Mouse (Mus musculus): ENCODE results near the gene Zp3.

Gene Zp3

DNA sequence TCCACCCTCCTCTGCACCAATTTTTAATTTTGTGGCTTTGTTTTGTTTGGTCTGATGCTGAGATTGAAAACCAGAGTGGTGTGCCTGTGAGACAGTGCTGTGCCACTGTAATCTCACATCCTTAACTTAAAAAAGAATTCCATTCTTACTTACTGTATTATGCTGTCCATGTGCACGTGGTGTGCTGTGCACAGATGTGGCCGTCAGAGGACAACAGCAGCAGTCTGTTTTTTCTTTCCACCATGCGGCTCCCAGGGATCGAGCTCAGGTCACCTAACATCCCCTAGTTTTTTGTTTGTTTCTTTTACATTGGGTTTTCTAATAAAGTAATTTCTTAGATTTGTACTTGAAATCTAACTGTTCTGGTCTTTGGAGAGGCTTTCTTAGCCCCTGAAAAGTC lies 24.6 kb downstream of the Zp3 start:
- no peak for DNase-seq

DNA sequence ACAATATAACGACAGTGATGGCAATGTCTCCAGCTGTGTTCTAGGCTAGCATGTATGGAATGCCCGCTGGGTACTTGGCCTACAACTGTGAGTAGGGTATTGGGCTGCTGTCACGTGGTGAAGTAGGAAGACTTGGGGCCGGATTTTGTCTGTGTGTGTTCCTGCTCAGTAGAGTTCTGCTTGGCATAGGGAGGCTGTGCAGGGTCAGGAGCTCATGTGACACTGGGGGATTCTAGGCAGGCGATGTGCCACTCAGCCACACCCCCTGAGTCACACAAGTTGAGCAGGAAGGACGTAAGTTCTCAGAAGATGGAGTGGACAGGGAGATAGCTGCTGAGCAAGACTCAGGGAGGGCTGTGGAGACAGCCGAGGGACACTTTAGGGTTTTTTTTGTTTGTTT lies 27.8 kb downstream of the Zp3 start:
- DNase-seq = no peak

DNA sequence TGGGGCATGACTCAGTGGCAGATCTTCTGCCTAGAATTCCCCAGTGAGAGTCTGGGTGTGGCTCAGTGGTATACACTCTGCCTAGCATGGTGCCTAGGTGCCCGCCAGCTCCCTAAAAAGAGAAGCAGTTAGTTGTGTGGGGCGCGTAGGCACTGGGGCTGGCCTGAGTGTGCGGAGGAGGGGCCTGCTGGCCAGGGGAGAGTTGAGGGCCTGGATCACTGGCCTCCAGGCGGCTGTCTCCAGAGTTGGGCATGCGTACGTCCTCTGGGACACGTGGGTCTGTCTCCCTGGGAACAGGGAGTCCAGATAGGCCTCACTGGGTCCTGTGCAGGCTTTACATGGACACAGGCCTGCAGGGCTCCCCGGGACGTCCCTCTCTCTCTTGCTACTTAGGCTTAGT lies 35.0 kb downstream of the Zp3 start:
- no peak for DNase-seq

DNA sequence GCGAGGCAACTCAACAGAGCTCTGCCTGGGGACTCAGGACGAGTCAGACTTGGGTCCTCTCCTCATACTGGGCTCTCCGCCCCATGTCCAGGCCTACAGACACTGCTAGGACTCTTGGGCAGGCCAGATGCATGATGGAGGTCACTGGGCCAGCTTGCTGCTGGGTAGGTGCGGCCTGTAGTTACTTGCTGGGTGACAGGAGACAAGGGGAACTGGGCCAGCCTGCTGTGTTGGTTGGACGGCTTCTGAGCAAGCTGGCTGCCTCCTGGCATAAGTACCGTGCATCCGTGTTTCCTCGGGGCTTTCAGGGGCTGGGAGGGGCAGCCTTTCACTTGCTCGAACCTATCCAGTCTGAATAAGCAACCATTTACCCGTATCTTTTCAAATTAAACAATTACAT lies 35.7 kb downstream of the Zp3 start:
- DNase-seq = no peak

DNA sequence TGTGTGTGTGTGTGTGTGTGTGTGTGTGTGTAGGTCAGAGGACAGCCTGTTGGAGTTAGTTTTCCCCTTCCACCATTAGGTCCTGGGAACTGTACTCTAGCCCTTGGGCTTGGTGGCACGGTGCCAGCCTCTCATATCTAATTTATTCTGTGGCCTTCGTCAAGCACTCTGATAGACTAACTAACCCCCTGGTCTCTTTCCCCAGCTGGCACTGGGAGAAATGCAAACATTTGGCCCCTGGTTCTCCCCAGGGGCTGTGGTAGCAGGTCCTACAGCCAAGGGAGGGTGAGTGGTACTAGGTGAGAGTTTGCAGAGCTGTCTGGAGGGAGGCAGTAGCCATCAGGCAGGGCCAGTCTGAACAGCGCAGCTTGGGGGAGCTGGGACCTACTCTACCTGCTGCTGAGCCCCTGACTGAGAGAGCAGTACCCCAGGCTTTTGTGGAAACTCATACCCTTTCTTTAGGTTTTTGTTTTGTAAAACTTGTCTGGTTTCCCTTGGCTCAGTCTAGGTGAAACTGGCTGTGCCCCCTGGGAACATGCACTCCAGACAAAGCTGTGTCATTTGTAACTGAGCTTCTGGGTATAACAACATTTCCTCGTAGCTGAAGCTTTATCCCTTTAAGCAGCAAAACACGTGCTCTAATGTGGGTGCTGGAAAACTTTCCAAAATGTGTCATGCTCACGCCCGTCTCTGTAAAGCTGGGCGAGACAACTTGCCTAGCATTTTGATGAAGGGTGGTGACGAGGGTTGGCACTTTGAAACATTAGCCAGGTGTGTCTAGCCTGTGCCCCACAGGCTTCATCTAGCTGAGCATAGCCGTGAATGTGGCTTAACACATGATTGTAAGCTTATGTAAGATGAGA lies 36.3 kb downstream of the Zp3 start:
- DNase-seq = peak; percentile 37 to 52

DNA sequence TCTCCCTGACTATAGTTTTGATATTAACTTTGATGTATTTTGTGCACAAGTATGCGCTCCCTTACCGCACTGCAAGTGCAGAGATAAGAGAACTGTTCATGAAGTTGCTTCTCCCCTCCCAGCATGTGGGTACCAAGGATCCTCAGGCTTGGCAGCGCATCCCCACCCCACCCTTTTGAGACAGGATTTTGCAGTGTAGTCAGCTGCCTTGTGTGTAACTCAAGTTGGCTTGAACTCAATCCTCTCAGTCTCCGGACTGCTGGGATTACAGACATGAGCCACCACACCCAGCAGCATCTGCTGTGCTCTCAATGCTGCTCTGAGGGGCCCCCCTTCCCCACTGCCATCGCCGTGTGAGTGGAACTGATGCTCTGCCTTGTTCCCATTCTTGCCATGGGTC lies 37.4 kb downstream of the Zp3 start:
- no peak for DNase-seq

DNA sequence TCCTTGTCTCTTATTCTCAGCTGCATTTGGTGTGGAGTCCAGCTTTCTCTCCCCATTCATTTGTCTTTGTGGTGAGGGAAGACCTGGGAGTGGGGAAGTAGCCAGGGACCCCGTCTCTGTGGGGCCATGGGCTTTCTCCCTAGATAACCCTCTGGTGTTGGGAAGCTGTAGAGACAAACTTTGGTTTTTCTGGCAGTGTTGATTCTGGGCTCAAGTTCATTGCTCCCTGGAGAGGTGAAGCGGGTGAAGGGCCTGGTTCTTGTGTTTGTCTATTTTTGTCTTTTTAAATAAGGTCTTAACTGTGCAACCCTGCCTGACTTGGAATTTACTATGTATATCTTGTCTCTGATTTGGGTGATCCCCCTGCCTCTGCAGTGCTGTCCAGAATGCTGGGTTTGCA lies 38.8 kb downstream of the Zp3 start:
- DNase-seq = no peak

DNA sequence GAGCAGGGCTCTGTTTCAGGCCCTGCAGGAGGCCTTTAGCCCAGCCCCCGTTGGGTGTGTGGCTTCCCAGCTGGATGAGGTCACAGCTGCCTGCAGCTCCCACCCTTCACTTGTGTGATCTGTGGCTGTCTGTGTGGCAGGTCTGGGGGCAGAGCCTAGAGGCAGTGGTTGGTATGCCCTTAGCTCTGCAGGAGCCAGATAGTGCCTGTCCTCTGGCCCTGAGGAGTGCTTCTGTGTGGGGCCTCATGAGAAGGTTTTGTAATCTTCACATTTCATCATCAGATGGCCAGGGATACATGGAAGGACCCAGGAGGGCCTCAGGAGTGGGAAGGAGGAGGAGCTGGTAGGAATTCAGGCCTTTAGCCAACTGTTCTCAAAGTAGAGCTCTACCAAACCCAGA lies 40.0 kb downstream of the Zp3 start:
- no peak for DNase-seq

DNA sequence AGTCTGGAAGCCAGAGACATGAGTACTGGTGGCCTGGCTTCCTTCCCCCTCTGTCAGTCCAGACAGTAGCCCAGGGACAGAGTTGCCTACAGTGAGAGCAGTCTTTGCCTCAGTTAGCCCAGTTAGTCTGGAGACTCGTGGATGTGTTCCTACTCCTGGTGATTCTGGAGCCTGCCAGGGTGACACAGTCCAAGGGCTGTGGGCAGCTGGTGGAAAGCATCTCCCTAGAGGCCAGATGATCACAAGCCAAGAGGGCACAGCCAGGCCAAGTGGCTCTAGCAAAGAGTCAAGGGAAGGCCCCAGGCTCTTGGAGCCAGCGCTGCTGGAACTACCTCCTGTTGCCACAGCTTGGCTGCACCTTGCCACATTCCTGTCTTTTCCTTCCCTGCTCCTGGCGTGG lies 45.8 kb downstream of the Zp3 start:
- peak; percentile 62 to 63 for DNase-seq

DNA sequence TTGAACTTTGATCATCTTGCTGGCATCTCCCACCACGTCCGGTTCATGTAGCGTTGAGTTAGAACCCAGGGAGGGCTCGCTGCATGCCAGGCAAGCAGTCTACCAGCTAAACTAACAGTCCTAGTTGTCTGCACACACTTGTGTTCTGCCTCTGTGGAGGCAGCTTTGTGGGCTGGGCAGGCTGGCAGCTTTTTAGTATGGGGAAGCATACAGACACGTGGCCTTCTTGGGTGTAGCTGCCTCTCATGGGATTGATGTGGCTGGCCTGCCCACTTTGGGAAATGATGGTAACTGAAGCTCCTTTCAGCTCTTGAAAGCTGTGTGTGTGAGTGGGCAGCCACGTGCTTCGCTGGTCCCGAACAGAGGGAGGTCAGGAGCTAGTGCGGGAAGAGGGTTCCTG lies 47.0 kb downstream of the Zp3 start:
- no peak for DNase-seq

DNA sequence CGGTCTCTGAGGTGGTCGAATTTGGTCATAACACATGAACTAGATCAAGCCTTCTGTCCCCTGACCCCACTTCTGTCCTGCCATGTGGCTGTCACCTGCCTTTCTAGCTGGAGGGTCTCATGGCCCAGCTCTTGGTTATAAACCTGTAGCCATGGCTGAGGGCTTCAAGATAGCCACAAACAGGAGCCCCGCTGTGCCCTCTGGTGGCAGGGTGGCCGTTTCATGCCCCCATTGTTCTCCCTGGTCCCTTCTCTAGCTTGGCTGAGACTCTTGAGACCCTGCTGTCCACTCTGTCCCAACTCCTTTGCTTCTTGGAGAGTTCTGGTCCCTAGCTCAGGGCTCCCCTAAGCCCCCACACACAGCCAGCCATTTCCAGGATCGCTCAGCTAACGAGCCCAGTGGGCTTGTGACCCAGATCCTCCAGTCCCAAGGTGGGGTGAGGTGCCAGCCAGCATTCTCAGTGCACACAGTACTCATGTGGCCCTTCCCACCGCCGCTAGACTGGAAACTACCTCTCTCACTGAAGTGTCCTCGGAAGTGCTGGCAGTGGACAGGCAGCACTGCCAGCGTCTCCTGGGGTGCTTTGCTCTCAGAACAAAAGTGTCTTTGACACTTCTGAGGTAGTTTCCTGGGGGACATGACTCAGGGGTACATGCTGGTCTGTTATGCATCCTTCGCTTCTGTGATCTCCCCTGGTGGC lies 47.9 kb downstream of the Zp3 start:
- no peak for DNase-seq

DNA sequence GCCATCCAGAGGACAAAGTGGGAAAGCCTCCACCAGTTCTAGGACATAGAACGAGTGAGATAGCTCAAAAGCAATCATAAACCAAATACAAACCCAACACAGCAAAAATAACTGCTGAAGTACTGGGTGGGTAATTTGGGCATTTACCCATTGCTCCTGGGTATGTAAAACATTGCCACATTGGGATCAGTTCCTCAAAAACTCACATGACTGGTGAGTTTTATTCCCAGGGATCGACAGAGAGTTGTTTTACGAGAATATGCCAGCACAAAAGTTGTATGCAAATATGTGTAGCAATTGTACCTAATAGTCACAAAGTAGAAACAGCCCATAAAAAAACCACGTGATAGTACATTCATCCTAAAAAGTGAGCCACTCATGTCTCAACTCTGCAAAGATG lies 55.0 kb downstream of the Zp3 start:
- DNase-seq = no peak

DNA sequence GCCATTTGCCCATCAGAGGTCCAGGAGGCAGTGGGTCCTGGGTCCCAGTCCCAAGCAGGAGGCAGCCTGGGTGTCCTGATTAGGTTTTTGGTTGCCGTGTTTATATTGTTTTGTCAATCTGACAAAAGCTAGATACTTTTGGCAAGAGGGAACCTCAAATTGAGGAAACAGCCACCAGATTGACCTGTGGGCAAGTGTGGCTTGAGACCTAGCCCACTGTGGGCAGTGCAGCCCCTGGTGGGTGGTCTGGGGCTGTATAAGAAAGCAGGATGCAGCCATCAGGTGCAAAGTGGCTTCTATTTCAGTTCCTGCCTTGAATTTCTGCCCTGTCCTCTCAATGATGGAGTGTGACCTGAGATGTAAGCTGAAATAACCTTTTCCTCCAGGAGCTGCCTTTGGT lies 55.4 kb downstream of the Zp3 start:
- no peak for DNase-seq

DNA sequence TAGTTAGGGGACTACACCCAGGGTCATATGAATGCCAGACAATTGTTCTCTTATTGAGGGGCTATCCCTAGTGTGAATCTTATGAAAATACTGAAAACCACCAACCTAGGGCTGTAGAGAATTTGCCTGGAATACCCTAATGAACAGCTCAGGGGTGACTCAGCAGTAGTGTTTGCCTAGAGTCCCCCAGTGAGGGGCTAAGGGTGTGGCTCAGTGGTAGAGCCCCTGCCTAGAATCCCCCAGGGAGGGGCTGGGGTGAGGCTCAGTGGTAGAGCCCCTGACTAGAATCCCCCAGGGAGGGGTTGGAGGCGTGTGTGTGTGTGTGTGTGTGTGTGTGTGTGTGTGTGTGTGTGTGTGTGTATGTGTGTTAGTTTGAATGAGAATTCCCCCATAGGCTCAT lies 56.8 kb downstream of the Zp3 start:
- no peak for DNase-seq

All from cerebellum, postnatal 14 days (tissue).